Mouse (Mus musculus) stomach, embryonic 16.5 days (tissue): ENCODE measurements around the gene Taf1d. TPM values are rescaled to one million over a fixed set of nuclear protein-coding genes. Genes with fewer than 3 reads are reported as not detected.

ENCODE experiments used
- ATAC-seq: fragments of 200-750 bp; cut with Nextera tagmentation; 2 replicates; pipeline ENCODE4 v1.8.0; 2017; ENCODE audit warnings: moderate number of reproducible peaks, moderate TSS enrichment; ENCODE audit not compliant: insufficient read depth, low FRiP score
- H3K27ac ChIP-seq: fragments of 300-500 bp; sonication (generic); 2 replicates; pipeline ENCODE4 v1.5.1; 2014; ENCODE audit warnings: low read length
- H3K27me3 ChIP-seq: fragments of 300-500 bp; sonication (generic); 2 replicates; pipeline ENCODE4 v1.6.1; 2014; ENCODE audit warnings: low read length, control low read depth, mixed read lengths; ENCODE audit not compliant: control insufficient read depth, insufficient read depth
- H3K36me3 ChIP-seq: fragments of 300-500 bp; sonication (generic); 2 replicates; pipeline ENCODE4 v1.6.1; 2014; ENCODE audit warnings: low read length; ENCODE audit not compliant: control insufficient read depth, insufficient read depth
- H3K4me1 ChIP-seq: fragments of 300-500 bp; sonication (generic); 2 replicates; pipeline ENCODE4 v1.6.1; 2014; ENCODE audit warnings: low read length, control low read depth, mixed read lengths; ENCODE audit not compliant: control insufficient read depth, insufficient read depth
- H3K4me2 ChIP-seq: fragments of 300-500 bp; sonication (generic); 2 replicates; pipeline ENCODE4 v1.6.1; 2014; ENCODE audit warnings: low read depth, low read length, mixed read lengths
- H3K4me3 ChIP-seq: fragments of 300-500 bp; sonication (generic); replicated peaks from 2 replicates; pipeline ENCODE4 v1.5.1; 2014; ENCODE audit warnings: mild to moderate bottlenecking, low read length
- H3K9ac ChIP-seq: fragments of 300-500 bp; sonication (generic); 2 replicates; pipeline ENCODE4 v1.6.1; 2014; ENCODE audit warnings: low read length
- H3K9me3 ChIP-seq: fragments of 300-500 bp; sonication (generic); replicated peaks from 2 replicates; pipeline ENCODE4 v1.6.1; 2016; ENCODE audit warnings: low read length, control low read depth; ENCODE audit not compliant: control insufficient read depth
- WGBS: fragments of 180-500 bp; shearing (Covaris S2); extraction: QIAGEN DNeasy Blood & Tissue Kit; methylation state at CpG from one replicate; pipeline ENCODE4 v1.1.7; 2014; 5-methylcytosine and 5-hydroxymethylcytosine counted together
- polyA plus RNA-seq: library from polyadenylated mRNA; unstranded; fragments of >200 nt; fragmentation: Nextera tagmentation; extraction: Ambion mirVana; gene quantifications from 2 replicates; pipeline ENCODE4 v1.2.1, GENCODE M21; 2015

Taf1d gene
- polyA plus RNA-seq, 1 experiment from 2014 or later = 70.1 TPM

- H3K9me3 ChIP-seq = no peaks in the 10 kb centered on the region
- H3K36me3 ChIP-seq = 0 out of 2 replicates have a peak, but pooled peaks cover 5% of the 10 kb centered on the region
- peak within 1 kb of the TSS; percentile 97 for H3K4me3 ChIP-seq
- H3K9ac ChIP-seq = peak within 1 kb of the TSS; percentile 98
- WGBS = 1% methylated on average over 57 of the region's 57 CpGs
- no peaks in the 10 kb centered on the region for H3K27me3 ChIP-seq
- H3K4me1 ChIP-seq = peaks cover 11% of the 10 kb centered on the region
- H3K27ac ChIP-seq = peak within 1 kb of the TSS; percentile 93
- H3K4me2 ChIP-seq = peak within 1 kb of the TSS; percentile 65
- ATAC-seq = peak; percentile 95
These were observed 26.1 kb upstream of the Taf1d start, which contains the start of gene Med17 for GRCm38 (mm10) chr9:15279649-15280490. TSS of gene Med17 (minus strand) at chr9:15279931.

DNA sequence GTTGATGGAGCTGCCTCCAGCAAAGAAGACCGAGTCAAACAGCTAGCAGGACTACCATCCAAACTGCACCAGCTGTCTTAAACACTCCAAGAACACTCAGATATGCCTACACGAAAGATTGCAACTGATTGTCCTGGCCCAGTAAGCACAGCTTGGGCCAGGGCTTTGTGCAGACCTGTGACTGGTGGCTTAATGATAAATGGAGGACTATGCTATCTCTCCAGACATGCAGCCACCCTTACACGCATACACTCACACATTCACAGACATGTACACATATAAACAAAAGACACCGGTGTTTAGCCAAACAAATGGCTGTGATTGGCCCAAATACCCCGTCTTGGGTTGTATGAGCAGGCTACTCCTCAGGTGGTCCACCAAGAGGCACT lies 25.5 kb upstream of the Taf1d start:
- 47% methylated on average over 5 of the region's 5 CpGs for WGBS

DNA sequence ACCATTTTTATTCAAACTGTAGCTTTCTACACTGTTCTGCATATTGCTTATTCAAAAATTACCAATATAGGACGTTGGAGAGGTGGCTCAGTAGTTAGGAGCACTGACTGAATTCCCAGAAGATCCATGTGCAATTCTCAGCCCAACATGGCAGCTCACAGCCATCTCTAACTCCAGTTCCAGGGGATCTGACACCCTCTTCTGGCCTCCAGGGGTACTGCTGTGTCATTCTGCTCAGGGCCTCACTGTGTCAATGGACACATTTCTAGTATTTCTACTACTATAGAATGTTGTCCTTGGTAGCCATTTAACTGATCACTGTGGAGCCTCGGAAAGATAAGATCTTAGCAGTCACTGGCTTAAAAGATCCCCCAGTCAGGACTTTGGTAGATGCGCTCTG lies 20.6 kb upstream of the Taf1d start:
- Histone ChIP-seq H3K9me3 (no peaks in the 10 kb centered on the region), H3K9ac (no peak overlapping the region), H3K27me3 (no peaks in the 10 kb centered on the region), H3K4me3 (no peak overlapping the region), H3K27ac (no peak overlapping the region), H3K4me2 (no peak overlapping the region), H3K36me3 (0 out of 2 replicates have a peak, but pooled peaks cover 1% of the 10 kb centered on the region), H3K4me1 (peaks cover 4% of the 10 kb centered on the region)
- 78% methylated on average over 3 of the region's 3 CpGs for WGBS
- ATAC-seq = no peak

More for the DNA sequence above, 25.5 kb upstream of the Taf1d start:
- H3K4me2 ChIP-seq = peak overlapping the region; percentile 65
- H3K27me3 ChIP-seq = no peaks in the 10 kb centered on the region
- H3K9ac ChIP-seq = peak overlapping the region; percentile 98
- no peaks in the 10 kb centered on the region for H3K9me3 ChIP-seq
- ATAC-seq = no peak
- H3K36me3 ChIP-seq = 0 out of 2 replicates have a peak, but pooled peaks cover 3% of the 10 kb centered on the region
- peak overlapping the region; percentile 97 for H3K4me3 ChIP-seq
- no peak overlapping the region for H3K27ac ChIP-seq
- peaks cover 11% of the 10 kb centered on the region for H3K4me1 ChIP-seq

- Histone ChIP-seq H3K4me1 (no peaks in the 10 kb centered on the region), H3K27ac (no peak overlapping the region), H3K9me3 (no peaks in the 10 kb centered on the region), H3K9ac (no peak overlapping the region), H3K4me2 (no peak overlapping the region), H3K36me3 (0 out of 2 replicates have a peak, but pooled peaks cover 3% of the 10 kb centered on the region), H3K4me3 (no peak overlapping the region), H3K27me3 (no peaks in the 10 kb centered on the region)
- WGBS = 58% methylated on average over 6 of the region's 6 CpGs
- ATAC-seq = no peak
These were observed 18.2 kb upstream of the Taf1d start for GRCm38 (mm10) chr9:15287846-15288245.

- Histone ChIP-seq H3K9me3 (no peaks in the 10 kb centered on the region), H3K27ac (no peak overlapping the region), H3K9ac (no peak overlapping the region), H3K27me3 (no peaks in the 10 kb centered on the region), H3K4me3 (no peak overlapping the region), H3K4me2 (no peak overlapping the region), H3K36me3 (0 out of 2 replicates have a peak, but pooled peaks cover 3% of the 10 kb centered on the region), H3K4me1 (no peaks in the 10 kb centered on the region)
- ATAC-seq = no peak
- WGBS = 85% methylated on average over 3 of the region's 3 CpGs
These were observed 17.6 kb upstream of the Taf1d start for GRCm38 (mm10) chr9:15288402-15288801.

GRCm38 (mm10) chr9:15289251-15289650 lies 16.8 kb upstream of the Taf1d start:
- H3K36me3 ChIP-seq = 0 out of 2 replicates have a peak, but pooled peaks cover 3% of the 10 kb centered on the region
- ATAC-seq = no peak
- no peak overlapping the region for H3K4me2 ChIP-seq
- H3K9me3 ChIP-seq = no peaks in the 10 kb centered on the region
- H3K27ac ChIP-seq = no peak overlapping the region
- 83% methylated on average over 6 of the region's 6 CpGs for WGBS
- H3K4me3 ChIP-seq = no peak overlapping the region
- H3K4me1 ChIP-seq = no peaks in the 10 kb centered on the region
- no peak overlapping the region for H3K9ac ChIP-seq
- no peaks in the 10 kb centered on the region for H3K27me3 ChIP-seq

DNA sequence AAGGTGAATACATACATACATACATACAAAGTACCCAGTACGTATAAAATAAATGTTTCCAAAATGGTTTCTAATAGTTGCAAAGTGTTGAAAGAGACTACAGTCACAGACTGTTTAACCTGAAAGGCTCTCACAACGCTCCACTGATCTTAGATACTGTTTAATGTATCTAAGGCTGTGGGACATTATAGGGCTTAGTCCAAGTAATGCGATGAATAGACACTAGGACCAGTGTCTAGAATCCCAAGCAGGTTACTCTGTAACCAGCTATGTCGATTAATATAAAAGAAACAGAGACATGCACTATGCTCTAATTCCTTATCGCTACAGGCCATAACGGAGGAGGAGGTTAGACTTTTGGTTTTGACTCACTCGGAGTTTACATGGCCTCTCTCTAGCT lies 8.9 kb upstream of the Taf1d start:
- ATAC-seq = no peak
- no peak overlapping the region for H3K27ac ChIP-seq
- H3K36me3 ChIP-seq = no peaks in the 10 kb centered on the region
- 85% methylated on average over 7 of the region's 7 CpGs for WGBS
- H3K27me3 ChIP-seq = no peaks in the 10 kb centered on the region
- no peak overlapping the region for H3K4me3 ChIP-seq
- H3K4me2 ChIP-seq = no peak overlapping the region
- no peak overlapping the region for H3K9ac ChIP-seq
- H3K9me3 ChIP-seq = no peaks in the 10 kb centered on the region
- peaks cover 8% of the 10 kb centered on the region for H3K4me1 ChIP-seq

DNA sequence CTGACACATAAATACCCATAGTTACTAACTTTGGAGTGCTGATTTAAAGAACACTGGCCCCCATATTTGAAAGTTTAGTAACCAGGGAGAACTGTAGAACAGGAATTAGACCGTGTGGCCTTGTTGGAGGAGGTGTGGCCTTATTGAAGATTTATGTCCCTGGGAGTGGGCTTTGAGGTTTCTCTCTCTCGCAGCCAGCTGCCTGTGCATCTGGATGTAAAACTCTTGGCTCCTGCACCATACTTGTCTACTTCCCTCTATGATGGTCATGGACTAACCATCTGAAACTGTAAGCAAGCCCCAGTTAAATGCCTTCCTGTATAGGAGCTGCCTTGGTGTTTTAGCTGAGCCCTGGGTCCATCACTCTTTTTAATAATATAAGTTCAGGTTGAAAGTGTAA lies 7.6 kb upstream of the Taf1d start:
- peaks cover 8% of the 10 kb centered on the region for H3K4me1 ChIP-seq
- H3K36me3 ChIP-seq = no peaks in the 10 kb centered on the region
- no peak overlapping the region for H3K4me2 ChIP-seq
- no peaks in the 10 kb centered on the region for H3K27me3 ChIP-seq
- H3K27ac ChIP-seq = no peak overlapping the region
- H3K9ac ChIP-seq = no peak overlapping the region
- 35% methylated on average over 2 of the region's 2 CpGs for WGBS
- no peaks in the 10 kb centered on the region for H3K9me3 ChIP-seq
- no peak overlapping the region for H3K4me3 ChIP-seq
- ATAC-seq = no peak

GRCm38 (mm10) chr9:15300056-15300455 lies 6.0 kb upstream of the Taf1d start:
- Histone ChIP-seq H3K4me1 (peaks cover 8% of the 10 kb centered on the region), H3K27ac (no peak overlapping the region), H3K9me3 (no peaks in the 10 kb centered on the region), H3K36me3 (no peaks in the 10 kb centered on the region), H3K4me3 (no peak overlapping the region), H3K9ac (no peak overlapping the region), H3K27me3 (no peaks in the 10 kb centered on the region), H3K4me2 (no peak overlapping the region)
- no peak for ATAC-seq
- 88% methylated on average over 5 of the region's 5 CpGs for WGBS
